Mouse (Mus musculus) ES-E14 (cell line): Measurements from ENCODE around the gene Rnf138rt1. TPM values are rescaled to one million over a fixed set of nuclear protein-coding genes. Genes with fewer than 3 reads are reported as not detected.

Experiments used
- DNase-seq: peaks from one replicate; pipeline ENCODE4 v3.0.0-alpha.2; 2013; ENCODE audit warnings: low read depth, low spot score
- H3K27ac ChIP-seq: 2 replicates; pipeline ENCODE4 v1.5.1; 2012; ENCODE audit warnings: low read depth, mild to moderate bottlenecking, low read length, moderate library complexity, mixed read lengths; ENCODE audit not compliant: poor library complexity, insufficient read depth, severe bottlenecking
- H3K36me3 ChIP-seq: 2 replicates; pipeline ENCODE4 v1.6.1; 2012; ENCODE audit warnings: mild to moderate bottlenecking, low read length, moderate library complexity, mixed read lengths; ENCODE audit not compliant: control insufficient read depth, poor library complexity, insufficient read depth, severe bottlenecking
- H3K4me1 ChIP-seq, 2 experiments: fragments of 150-350 bp in 1 of 2; sonication (generic) in 1 of 2; 2 replicates each; pipeline ENCODE4 v1.6.1; 2012; ENCODE audit warnings: low read length in 2 of 2, mild to moderate bottlenecking in 1 of 2, mixed read lengths in 1 of 2; ENCODE audit not compliant: control insufficient read depth in 2 of 2, insufficient read depth in 2 of 2, poor library complexity in 1 of 2
- H3K4me3 ChIP-seq, 2 experiments: fragments of 150-350 bp in 1 of 2; sonication (generic) in 1 of 2; 2 replicates each; pipeline ENCODE4 v1.5.1; 2012; ENCODE audit warnings: low read length in 2 of 2, low read depth in 1 of 2, mild to moderate bottlenecking in 1 of 2, mixed read lengths in 1 of 2; ENCODE audit not compliant: insufficient read depth in 1 of 2, poor library complexity in 1 of 2, severe bottlenecking in 1 of 2
- H3K9ac ChIP-seq: 2 replicates; pipeline ENCODE4 v1.6.1; 2012; ENCODE audit warnings: low read depth, mild to moderate bottlenecking, low read length, mixed read lengths; ENCODE audit not compliant: poor library complexity, insufficient read depth, severe bottlenecking
- H3K9me3 ChIP-seq: fragments of 150-350 bp; sonication (generic); 2 replicates; pipeline ENCODE4 v1.6.1; 2012; ENCODE audit warnings: low read depth, mild to moderate bottlenecking, low read length; ENCODE audit not compliant: control insufficient read depth, insufficient read depth
- HCFC1 ChIP-seq: IDR thresholded peaks from 2 replicates; pipeline ENCODE4 v1.6.1; 2012; ENCODE audit warnings: low read length, inconsistent platforms, borderline replicate concordance; ENCODE audit not compliant: insufficient read depth
- ZC3H11A ChIP-seq: IDR thresholded peaks from 2 replicates; pipeline ENCODE4 v1.6.1; 2012; ENCODE audit warnings: low read depth, mild to moderate bottlenecking, inconsistent platforms, low read length, borderline replicate concordance
- in situ Hi-C, 2 experiments: fragments of 600-800 bp; cut with MboI; formaldehyde crosslinking; loops; one replicate each; pipeline ENCODE4 v1.15.1; 2025; ENCODE audit warnings: low sequenced_read_pairs in 2 of 2, inconsistent platforms in 1 of 2; ENCODE audit not compliant: unreplicated experiment in 2 of 2
- total RNA-seq: library from RNA; depleted of rRNA; stranded (reverse); fragments of 300-350 nt; gene quantifications from 2 replicates; pipeline ENCODE4 v1.2.3, GENCODE M21; 2012; rRNA removed

The Rnf138rt1 gene
- total RNA-seq, 1 experiment: not detected

GRCm38 (mm10) chrX:163720597-163720996 is 40.5 kb downstream of the Rnf138rt1 start:
- Histone ChIP-seq H3K27ac (no peak overlapping the region), H3K9ac (no peak overlapping the region), H3K4me3 (no peak overlapping the region), H3K36me3 (no peaks in the 10 kb centered on the region), H3K9me3 (no peaks in the 10 kb centered on the region), H3K4me1 (no peaks in the 10 kb centered on the region)
- in situ Hi-C loops: no loop called here
- no peak for TF ChIP-seq ZC3H11A
- no peak for TF ChIP-seq HCFC1
- no peak for DNase-seq

Other genes starting within 250 kb of the Rnf138rt1 start
- gene Grpr, start 211.7 kb downstream of the Rnf138rt1 start, total RNA-seq: not detected in 2 replicates
- 8.1 and 15.4 TPM in 2 replicates for gene Ap1s2, start 147.7 kb upstream of the Rnf138rt1 start, total RNA-seq
- 31.9 and 36.9 TPM in 2 replicates for gene Zrsr2, start 197.3 kb upstream of the Rnf138rt1 start, total RNA-seq